Mouse (Mus musculus): ENCODE data around the gene Cox14.

DNA sequence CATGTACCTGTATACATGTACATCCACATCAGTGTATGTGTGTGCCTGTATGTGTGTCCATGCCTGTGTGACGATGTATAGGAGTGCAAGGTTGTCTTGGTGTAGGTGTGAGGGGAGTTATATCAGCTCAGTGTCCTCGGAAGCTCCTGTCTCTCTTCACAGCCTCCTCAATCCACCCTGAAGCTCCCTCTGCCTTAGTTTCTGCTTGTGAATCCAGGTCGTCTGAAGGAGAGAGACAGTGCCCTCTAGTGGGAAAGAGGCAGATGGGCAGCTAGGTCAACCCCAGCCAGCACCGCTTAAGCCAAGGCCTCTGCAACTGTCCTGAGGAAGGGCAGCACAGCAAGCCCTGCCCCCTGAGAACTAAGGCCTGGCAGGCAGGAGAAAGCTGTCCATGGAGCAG, 36.7 kb upstream of the Cox14 start:
- TF ChIP-seq POLR2A (IDR thresholded peaks at IDR 0.05; ENCODE audit: control insufficient read depth, extremely low read depth, insufficient read depth, low read length, poor library complexity) (no peak), CTCF (IDR thresholded peaks at IDR 0.05; ENCODE audit: borderline replicate concordance, control insufficient read depth, extremely low read depth, insufficient read depth, low read length, poor library complexity) (peak; percentile 72; the same call in 1 of the 2 replicates)

All from thymus, adult 2 months (tissue).